Mouse (Mus musculus) lung, adult 2 months (tissue): ENCODE data around the gene Gm43720. TPM values are rescaled to one million over a fixed set of nuclear protein-coding genes. Genes with fewer than 3 reads are reported as not detected.

Source experiments
- DNase-seq: peaks from one replicate; pipeline ENCODE4 v3.0.0; 2022
- H3K4me1 ChIP-seq: fragments of 200-500 bp; 2 replicates; pipeline ENCODE4 v1.6.1; 2011; ENCODE audit warnings: low read length; ENCODE audit not compliant: control insufficient read depth, insufficient read depth
- H3K4me3 ChIP-seq: fragments of 200-500 bp; replicated peaks from 2 replicates; pipeline ENCODE3; 2011; ENCODE audit warnings: low read depth, mild to moderate bottlenecking, control low read depth, low read length; ENCODE audit errors: extremely low read depth
- CTCF ChIP-seq: fragments of 200-500 bp; IDR thresholded peaks from 2 replicates; pipeline ENCODE4 v1.5.1; 2011; ENCODE audit warnings: mild to moderate bottlenecking, low read length, control low read depth; ENCODE audit not compliant: insufficient read depth
- POLR2A ChIP-seq: fragments of 200-500 bp; IDR thresholded peaks from 2 replicates; pipeline ENCODE4 v1.6.1; 2011; ENCODE audit warnings: low read depth, mild to moderate bottlenecking, control low read depth, low read length, borderline replicate concordance; ENCODE audit errors: extremely low read depth
- WGBS: fragments of 180-500 bp; shearing (Covaris S2); methylation state at CpG from one replicate; pipeline ENCODE4 v1.1.7; 2018; 5-methylcytosine and 5-hydroxymethylcytosine counted together
- polyA plus RNA-seq: library from polyadenylated mRNA; depleted of rRNA; stranded (reverse); fragments of >200 nt; gene quantifications from 2 replicates; pipeline ENCODE4 v1.2.3, GENCODE M21; 2012

Gm43720 gene
- polyA plus RNA-seq, 1 experiment = 0.01 TPM

DNA sequence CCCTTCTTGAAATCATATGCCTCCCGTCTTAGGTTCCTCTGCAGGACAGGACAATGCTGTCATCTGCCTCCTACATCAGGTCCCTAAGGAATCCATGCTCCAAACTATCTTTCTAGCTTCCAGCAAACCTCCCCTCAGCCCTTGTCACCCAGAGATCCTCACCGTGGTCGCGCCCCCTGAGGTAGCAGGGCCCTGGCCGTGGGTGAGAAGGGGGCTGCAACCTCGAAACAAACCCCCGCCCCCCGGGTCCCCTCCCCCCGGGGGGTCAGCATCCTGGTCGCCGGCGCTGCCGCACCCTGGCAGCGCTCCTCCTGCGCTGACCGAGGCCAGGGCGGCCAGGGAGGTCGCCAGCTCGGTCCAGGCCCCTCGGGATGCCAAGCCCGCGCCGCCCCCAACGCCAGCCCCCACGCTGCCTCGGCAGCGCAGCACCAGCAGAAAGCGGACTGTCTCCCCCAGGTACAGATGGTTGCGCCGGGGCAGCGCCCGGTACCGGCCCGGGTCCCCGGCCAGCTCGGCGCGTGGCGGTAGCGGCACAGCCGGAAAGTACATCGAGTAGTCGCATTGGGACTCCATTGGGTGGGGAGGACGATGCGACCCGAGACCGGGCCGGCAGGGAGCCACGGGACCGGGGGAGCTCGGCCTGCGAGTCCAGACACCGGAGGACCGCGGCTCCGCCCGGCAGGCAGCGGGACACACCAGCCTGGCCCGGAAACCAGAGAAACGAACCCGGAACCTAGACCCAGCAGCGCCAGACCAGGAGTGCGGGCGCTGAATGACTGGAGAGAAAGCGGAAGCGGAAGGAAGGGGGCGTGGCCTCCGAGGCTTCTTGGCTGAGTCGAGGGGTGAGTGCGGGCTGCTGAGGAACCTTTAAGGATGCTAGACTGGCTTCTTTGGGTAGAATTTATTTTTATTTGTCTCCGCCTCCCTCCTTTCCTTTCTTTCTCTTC lies 16.2 kb downstream of the Gm43720 start, which contains the start of gene BC037034:
BC037034 (minus strand) TSS at position 774 of the 947 bp plus-strand sequence.
- under 1% methylated on average over 71 of the region's 71 CpGs for WGBS
- H3K4me3 ChIP-seq = peak within 1 kb of the TSS; percentile 61
- peak; percentile 87 for DNase-seq
- TF ChIP-seq POLR2A (peak; percentile 81), CTCF (no peak)
- H3K4me1 ChIP-seq = peaks cover 12% of the 10 kb centered on the region

DNA sequence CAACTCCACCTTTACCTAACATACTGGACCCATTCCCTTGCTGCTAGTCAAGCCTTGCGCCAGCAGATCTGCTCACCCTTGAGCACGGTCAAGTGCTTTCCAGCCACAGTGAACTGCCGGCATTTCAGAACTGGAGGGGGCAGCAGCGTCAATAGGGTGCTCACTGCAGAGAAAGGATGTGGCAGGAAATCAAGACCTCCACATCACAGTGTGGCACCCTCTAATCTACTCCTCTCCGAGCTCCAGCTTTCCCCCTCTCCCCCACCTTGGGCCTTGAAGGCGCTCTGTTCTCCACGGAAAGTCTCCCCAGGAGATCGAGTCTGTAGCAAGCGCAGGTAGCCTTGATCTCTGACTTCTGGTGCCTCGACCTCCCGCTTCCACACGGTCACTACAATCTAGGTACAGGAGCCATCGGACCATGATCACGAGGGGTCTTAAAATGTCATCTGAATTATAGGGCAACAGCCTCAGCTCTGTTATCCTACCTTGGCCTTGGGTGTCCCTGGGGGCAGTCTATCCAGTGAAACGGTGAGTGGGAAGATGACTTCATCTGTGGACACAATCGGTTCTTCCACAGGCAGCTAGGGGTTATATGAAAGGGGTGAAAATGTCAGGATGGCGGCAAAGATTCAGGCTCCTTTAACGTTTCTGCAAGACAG lies 17.0 kb downstream of the Gm43720 start:
- WGBS = 52% methylated on average over 18 of the region's 18 CpGs
- TF ChIP-seq POLR2A (no peak), CTCF (no peak)
- DNase-seq = no peak
- Histone ChIP-seq H3K4me3 (peak overlapping the region; percentile 61), H3K4me1 (peaks cover 12% of the 10 kb centered on the region)

DNA sequence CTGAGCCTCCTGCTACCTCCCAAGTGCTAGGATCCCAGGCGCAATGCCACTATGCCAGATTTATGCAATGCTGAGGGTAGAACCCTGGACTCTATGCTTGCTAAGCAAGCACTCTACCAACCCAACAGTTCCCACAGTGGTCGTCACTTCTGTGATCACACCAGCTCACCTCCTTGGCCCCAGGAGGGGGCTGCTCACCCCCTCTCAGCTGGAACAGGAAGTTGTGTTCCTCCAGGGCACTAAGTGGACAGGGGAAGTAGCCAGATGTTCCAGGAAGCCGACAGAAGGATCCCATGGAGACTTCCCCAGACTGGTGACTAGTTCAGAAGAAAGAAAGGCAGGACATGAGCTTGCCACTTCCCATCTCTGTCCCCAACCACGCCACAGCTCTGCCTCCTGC lies 17.8 kb downstream of the Gm43720 start:
- WGBS = 58% methylated on average over 4 of the region's 4 CpGs

DNA sequence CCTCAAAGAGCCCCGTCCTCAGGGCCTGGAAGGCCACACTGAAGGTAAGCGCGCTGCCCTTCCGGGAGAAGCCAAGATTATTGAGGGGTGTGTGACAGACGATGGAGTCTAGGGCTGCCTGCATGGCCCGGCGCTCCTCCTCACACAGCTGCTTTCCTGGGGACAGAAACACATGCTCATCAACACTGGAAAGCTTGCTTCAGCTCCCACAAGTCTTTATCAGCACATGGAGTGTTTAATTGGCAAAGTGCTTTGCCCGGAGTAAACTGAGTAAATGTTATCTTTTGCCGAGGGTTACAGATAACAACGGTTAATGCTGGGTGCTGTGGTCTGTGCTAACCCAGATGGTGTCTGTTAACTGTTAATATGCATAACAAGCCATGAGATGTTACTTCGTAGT lies 18.9 kb downstream of the Gm43720 start:
- DNase-seq = no peak
- no peak overlapping the region for H3K4me3 ChIP-seq
- WGBS = 74% methylated on average over 11 of the region's 11 CpGs
- TF ChIP-seq CTCF (no peak), POLR2A (no peak)
- peaks cover 17% of the 10 kb centered on the region for H3K4me1 ChIP-seq

More for the DNA sequence above, 17.8 kb downstream of the Gm43720 start:
- DNase-seq = no peak
- H3K4me1 ChIP-seq = peaks cover 12% of the 10 kb centered on the region
- H3K4me3 ChIP-seq = no peak overlapping the region
- TF ChIP-seq POLR2A (no peak), CTCF (no peak)

DNA sequence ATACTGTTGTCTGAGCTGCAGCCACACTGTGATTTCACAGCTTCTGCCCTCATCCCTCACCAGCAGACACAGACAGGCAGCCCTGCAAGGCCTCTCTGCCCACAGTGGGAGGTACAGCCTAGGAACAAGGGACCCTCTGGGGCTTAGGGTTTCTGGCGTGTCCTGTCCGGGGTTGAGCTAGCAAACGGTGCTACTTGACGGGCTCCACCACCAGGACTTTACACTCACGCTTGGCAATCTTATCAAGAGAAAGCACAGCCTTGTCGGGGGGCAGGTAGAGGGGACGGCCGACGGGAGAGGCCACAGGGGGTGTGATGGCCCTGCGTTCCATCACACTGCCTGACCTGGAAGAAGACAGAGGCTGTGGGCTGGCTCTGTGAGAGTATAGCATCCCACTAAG lies 19.7 kb downstream of the Gm43720 start:
- no peak overlapping the region for H3K4me3 ChIP-seq
- WGBS = 86% methylated on average over 10 of the region's 10 CpGs
- DNase-seq = no peak
- TF ChIP-seq POLR2A = no peak
- TF ChIP-seq CTCF = no peak
- peaks cover 16% of the 10 kb centered on the region for H3K4me1 ChIP-seq

DNA sequence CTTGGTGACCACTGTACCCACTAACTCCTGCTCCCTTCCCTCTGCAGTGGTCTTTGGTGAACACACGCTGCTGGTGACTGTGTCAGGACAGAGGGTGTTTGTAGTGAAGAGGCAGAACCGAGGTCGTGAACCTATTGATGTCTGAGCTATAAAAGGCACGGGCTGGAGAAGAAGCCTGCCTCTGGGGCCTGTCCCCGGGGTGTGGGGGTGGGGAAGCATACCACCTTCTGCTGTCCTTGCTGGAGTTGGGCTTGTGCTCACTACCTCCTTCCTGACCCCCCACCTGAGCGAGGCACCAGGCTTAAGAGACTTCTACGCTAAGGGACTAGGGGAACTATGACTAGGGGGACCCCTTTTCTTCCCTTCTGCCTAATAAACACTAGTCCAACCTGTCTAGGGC lies 20.8 kb downstream of the Gm43720 start:
- H3K4me3 ChIP-seq = no peak overlapping the region
- 77% methylated on average over 7 of the region's 7 CpGs for WGBS
- DNase-seq = no peak
- H3K4me1 ChIP-seq = peaks cover 14% of the 10 kb centered on the region
- TF ChIP-seq POLR2A (no peak), CTCF (no peak)

DNA sequence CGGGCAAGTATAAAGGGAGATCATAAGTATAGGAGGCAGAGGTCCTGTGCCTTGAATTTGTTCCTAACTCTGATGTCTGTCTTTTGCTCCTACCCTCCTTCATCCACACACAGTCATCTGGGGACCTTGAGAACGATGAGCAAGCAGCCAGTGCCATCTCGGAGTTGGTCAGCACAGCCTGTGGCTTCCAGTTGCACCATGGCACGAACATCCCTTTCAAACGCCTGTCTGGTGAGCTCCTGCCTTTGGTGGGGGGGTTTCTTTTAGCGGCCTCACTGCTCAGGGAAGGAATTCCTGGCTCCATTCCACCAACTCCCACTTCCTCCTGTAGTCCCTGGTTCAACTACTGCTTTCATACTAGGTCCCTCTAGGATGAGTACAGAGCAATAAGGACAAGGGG lies 21.2 kb downstream of the Gm43720 start:
- TF ChIP-seq CTCF = no peak
- TF ChIP-seq POLR2A = no peak
- WGBS = 74% methylated on average over 6 of the region's 6 CpGs
- DNase-seq = no peak

DNA sequence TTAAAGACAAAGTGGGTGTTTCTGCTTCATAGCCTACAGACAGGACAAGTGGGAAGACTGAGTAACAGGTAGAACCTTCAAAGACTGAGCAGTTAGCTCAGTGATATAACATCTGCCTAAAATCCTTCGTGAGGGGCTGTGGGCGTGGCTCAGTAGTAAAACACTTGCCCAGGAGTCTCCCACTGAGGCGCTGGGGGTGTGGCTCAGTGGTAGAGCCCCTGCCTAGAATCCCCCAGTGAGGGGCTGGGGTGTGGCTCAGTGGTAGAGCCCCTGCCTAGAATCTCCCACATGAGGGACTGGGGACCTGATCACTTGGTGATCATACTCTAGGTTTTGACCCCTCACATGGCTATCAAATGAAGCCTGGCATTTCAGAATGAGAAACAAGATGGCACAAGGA lies 21.7 kb downstream of the Gm43720 start:
- H3K4me1 ChIP-seq = peaks cover 14% of the 10 kb centered on the region
- TF ChIP-seq CTCF (no peak), POLR2A (no peak)
- H3K4me3 ChIP-seq = no peak overlapping the region
- no peak for DNase-seq
- 89% methylated on average over 3 of the region's 3 CpGs for WGBS

More for the DNA sequence above, 21.2 kb downstream of the Gm43720 start:
- Histone ChIP-seq H3K4me1 (peaks cover 14% of the 10 kb centered on the region), H3K4me3 (no peak overlapping the region)

DNA sequence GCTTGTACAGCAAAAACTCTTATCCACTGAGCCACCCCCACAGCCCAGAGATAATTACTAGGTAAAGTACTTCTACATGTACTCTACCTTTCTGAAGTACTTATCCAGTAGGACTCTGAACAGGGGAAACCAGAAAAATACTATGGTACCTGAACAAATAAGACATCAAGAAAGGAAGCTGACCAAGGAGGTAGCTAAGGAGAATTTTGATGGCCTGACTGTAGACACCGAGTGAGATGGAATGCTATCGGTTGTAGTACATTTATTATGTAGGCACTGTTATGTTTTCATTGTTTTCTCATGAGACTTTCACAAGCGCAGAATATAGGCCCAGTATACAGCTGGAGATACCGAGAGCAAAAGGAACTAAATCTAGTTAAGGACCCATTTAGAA lies 22.2 kb downstream of the Gm43720 start:
- 86% methylated on average over 4 of the region's 4 CpGs for WGBS
- DNase-seq = no peak
- TF ChIP-seq POLR2A = no peak
- TF ChIP-seq CTCF = no peak
- peaks cover 11% of the 10 kb centered on the region for H3K4me1 ChIP-seq
- no peak overlapping the region for H3K4me3 ChIP-seq

DNA sequence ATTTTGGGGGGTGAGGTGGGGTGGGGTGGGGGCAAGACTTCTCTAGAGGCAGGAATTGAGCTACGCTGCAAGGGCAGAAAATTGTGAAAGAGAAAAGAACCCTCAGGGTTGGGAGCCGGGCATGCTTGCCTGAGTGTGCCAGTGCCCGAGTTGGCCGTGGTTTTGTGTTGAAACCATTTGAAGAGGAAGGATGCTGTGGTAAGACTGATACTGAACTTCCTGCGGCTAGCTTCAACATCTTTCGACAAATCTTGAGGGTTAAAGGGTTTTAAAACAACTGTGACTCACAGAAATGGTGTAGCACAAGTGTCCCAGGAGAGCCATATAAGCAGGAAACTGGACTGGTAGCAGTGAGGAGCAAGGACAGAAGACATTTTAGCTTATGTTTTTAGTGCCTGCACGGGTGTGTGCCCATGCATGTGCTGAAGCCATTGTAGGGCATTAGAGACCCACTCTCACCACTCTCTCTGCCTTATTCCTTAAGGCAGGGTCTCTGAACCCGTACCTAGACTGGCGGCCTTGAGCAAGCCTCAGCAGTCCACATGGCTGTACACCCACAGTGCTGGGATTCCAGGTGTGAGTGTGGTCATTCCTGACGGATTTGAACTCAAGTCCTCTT lies 22.7 kb downstream of the Gm43720 start:
- WGBS = 79% methylated on average over 10 of the region's 10 CpGs
- Histone ChIP-seq H3K4me3 (no peak overlapping the region), H3K4me1 (peaks cover 8% of the 10 kb centered on the region)
- no peak for TF ChIP-seq CTCF
- no peak for DNase-seq

DNA sequence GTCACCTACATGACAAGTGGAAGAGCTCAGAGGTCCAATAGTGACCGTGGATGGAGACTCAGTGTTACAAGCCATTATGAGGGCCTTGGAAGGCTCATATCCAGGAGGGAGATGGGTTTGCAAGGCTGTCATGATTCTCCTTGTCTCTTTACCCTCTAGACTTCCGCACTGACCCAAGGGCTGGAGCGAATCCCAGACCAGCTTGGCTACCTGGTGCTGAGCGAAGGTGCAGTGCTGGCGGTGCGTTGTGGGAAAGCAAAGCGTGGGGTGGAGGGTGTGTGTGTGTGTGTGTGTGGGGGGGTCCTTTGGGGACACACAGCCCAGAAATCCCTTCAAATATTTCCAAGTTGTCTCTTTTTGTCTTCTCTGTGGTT lies 23.7 kb downstream of the Gm43720 start:
- no peak for DNase-seq
- Histone ChIP-seq H3K4me3 (peak overlapping the region; percentile 98), H3K4me1 (peaks cover 8% of the 10 kb centered on the region)
- no peak for TF ChIP-seq CTCF
- TF ChIP-seq POLR2A = no peak
- 14% methylated on average over 7 of the region's 7 CpGs for WGBS
